Mouse (Mus musculus) intestine, embryonic 16.5 days (tissue): ENCODE measurements at regions not wholly inside any gene's neighbourhood (a gene's known extent, or its start where the extent isn't known, plus 50 kb on each side); places are given as distances from the start of the nearest gene placed in this dataset. TPM values are rescaled to one million over a fixed set of nuclear protein-coding genes. Genes with fewer than 3 reads are reported as not detected.

Source experiments
- ATAC-seq: fragments of 200-750 bp; cut with Nextera tagmentation; 2 replicates; pipeline ENCODE4 v1.8.0; 2017; ENCODE audit warnings: moderate TSS enrichment, moderate library complexity
- H3K27ac ChIP-seq: fragments of 300-500 bp; sonication (generic); 2 replicates; pipeline ENCODE4 v1.5.1; 2014; ENCODE audit warnings: mild to moderate bottlenecking, low read length
- H3K27me3 ChIP-seq: fragments of 300-500 bp; sonication (generic); replicated peaks from 2 replicates; pipeline ENCODE4 v1.6.1; 2014; ENCODE audit warnings: low read length, control low read depth, mixed read lengths; ENCODE audit not compliant: control insufficient read depth, insufficient read depth
- H3K36me3 ChIP-seq: fragments of 300-500 bp; sonication (generic); 2 replicates; pipeline ENCODE4 v1.6.1; 2014; ENCODE audit warnings: low read length, control low read depth; ENCODE audit not compliant: control insufficient read depth, insufficient read depth
- H3K4me1 ChIP-seq: fragments of 300-500 bp; sonication (generic); 2 replicates; pipeline ENCODE4 v1.6.1; 2014; ENCODE audit warnings: low read length, control low read depth, mixed read lengths; ENCODE audit not compliant: control insufficient read depth, insufficient read depth
- H3K4me2 ChIP-seq: fragments of 300-500 bp; sonication (generic); 2 replicates; pipeline ENCODE4 v1.6.1; 2014; ENCODE audit warnings: low read depth, low read length, control low read depth
- H3K4me3 ChIP-seq: fragments of 300-500 bp; sonication (generic); 2 replicates; pipeline ENCODE4 v1.5.1; 2014; ENCODE audit warnings: mild to moderate bottlenecking, low read length
- H3K9ac ChIP-seq: fragments of 300-500 bp; sonication (generic); 2 replicates; pipeline ENCODE4 v1.6.1; 2014; ENCODE audit warnings: low read depth, low read length
- H3K9me3 ChIP-seq: fragments of 300-500 bp; sonication (generic); 2 replicates; pipeline ENCODE4 v1.6.1; 2016; ENCODE audit warnings: low read length, control low read depth; ENCODE audit not compliant: control insufficient read depth
- WGBS: fragments of 180-500 bp; shearing (Covaris S2); extraction: QIAGEN DNeasy Blood & Tissue Kit; methylation state at CpG from one replicate; pipeline ENCODE4 v1.1.7; 2014; 5-methylcytosine and 5-hydroxymethylcytosine counted together
- microRNA-seq: library from miRNA; unstranded; fragments of <30 nt; microRNA quantifications from one replicate; pipeline ENCODE4, GENCODE M21; 2016

DNA sequence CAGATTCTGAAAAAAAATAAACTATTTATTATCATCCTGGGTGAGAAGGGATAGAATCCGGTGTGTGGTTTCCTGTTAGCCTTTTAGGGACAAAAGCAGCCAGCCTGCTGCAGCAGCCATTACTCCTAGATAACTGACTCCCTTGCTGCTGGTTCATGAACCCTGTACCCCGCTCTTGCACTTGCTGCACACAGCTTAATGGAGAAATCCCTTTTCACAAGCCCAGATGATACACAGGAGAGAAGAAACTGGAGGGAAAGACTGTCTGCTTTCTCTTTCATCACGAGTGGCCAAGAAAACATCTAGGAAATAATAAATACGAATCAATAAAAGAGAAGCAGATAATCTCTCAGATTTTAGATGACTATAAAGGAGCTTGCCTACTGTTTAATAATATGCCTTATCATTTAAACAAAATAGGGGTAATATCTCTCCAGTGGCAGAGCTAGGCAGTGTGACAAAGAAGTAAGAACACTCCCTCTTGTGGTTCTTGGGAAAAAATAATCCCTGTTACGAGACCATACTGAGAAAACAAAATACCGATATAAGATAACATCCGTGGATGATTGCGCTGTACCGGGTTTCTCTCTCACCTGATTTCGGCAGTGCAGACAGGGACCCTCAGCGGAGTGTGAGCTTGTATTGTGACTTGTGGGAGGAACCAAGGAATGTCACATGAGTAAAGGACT, 98.0 kb upstream of the Ccdc54 start:
- H3K27ac ChIP-seq = no peak overlapping the region
- 48% methylated on average over 11 of the region's 11 CpGs for WGBS
- H3K9ac ChIP-seq = no peak overlapping the region
- 0 out of 2 replicates have a peak overlapping the region, but pooled peaks have one; percentile 26 for H3K4me3 ChIP-seq
- no peaks in the 10 kb centered on the region for H3K36me3 ChIP-seq
- no peaks in the 10 kb centered on the region for H3K9me3 ChIP-seq
- peak overlapping the region; percentile 50 for H3K4me2 ChIP-seq
- ATAC-seq = peak; percentile 48; the same call in 1 of the 2 replicates
- no peaks in the 10 kb centered on the region for H3K4me1 ChIP-seq
- H3K27me3 ChIP-seq = no peaks in the 10 kb centered on the region

DNA sequence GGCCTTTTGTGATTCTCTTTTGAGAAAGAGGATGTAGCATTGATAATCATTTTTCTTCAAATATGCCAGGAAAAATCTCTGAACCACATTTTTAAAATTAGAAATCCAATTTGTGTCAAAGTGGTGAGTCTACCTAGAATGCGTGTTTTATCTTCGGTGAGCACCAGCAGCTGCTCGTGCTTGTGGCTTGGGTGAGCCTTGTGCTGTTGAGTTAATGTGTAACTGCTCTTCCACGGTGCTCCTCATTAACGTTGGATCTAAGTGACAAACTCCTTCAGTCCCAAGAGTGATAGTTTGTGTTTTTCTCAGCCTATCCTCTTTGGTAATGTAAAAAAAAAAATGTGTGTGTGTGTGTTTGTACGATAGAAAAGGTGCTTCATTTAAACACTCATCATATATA, 88.7 kb upstream of the Ccdc54 start:
- 61% methylated on average over 6 of the region's 6 CpGs for WGBS
- no peaks in the 10 kb centered on the region for H3K27me3 ChIP-seq
- H3K4me1 ChIP-seq = no peaks in the 10 kb centered on the region
- H3K27ac ChIP-seq = no peak overlapping the region
- H3K4me3 ChIP-seq = no peak overlapping the region
- no peaks in the 10 kb centered on the region for H3K9me3 ChIP-seq
- H3K36me3 ChIP-seq = no peaks in the 10 kb centered on the region
- no peak overlapping the region for H3K4me2 ChIP-seq
- H3K9ac ChIP-seq = no peak overlapping the region
- ATAC-seq = peak; percentile 67; the same call in 1 of the 2 replicates

DNA sequence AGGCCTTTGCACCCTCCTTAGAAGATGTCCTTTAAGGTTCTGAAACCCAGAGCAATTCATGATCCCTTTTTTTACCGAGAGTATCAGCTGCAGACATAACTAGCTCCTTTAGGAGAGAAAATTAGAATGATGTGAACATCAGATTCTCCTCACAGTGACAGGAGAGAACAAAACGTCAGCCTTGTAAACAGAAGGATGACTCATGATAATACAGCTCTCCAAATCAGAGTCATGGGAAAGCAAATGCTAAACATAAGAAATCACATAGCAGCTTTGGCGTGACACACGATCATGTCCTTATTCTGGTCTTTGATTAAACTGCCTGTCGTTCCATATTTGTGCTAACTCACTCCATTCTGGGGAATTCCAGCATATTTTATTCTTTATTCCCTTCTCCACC, 82.4 kb upstream of the Ccdc54 start:
- Histone ChIP-seq H3K4me3 (no peak overlapping the region), H3K4me1 (no peaks in the 10 kb centered on the region), H3K36me3 (no peaks in the 10 kb centered on the region), H3K27me3 (no peaks in the 10 kb centered on the region), H3K27ac (no peak overlapping the region), H3K9me3 (no peaks in the 10 kb centered on the region; the same call in 1 of the 2 replicates), H3K4me2 (no peak overlapping the region), H3K9ac (no peak overlapping the region)
- WGBS = 55% methylated on average over 5 of the region's 5 CpGs
- ATAC-seq = no peak

- H3K4me2 ChIP-seq = no peak overlapping the region
- no peak for ATAC-seq
- WGBS = 67% methylated on average over 5 of the region's 5 CpGs
These were observed 81.8 kb upstream of the Ccdc54 start for GRCm38 (mm10) chr16:50672713-50673112.

GRCm38 (mm10) chr16:50671170-50671569, 80.2 kb upstream of the Ccdc54 start:
- H3K9ac ChIP-seq = no peak overlapping the region
- WGBS = 90% methylated on average over 5 of the region's 5 CpGs
- no peak overlapping the region for H3K4me2 ChIP-seq

More at GRCm38 (mm10) chr16:50672713-50673112, 81.8 kb upstream of the Ccdc54 start:
- Histone ChIP-seq H3K9ac (no peak overlapping the region), H3K4me1 (no peaks in the 10 kb centered on the region), H3K36me3 (no peaks in the 10 kb centered on the region), H3K9me3 (no peaks in the 10 kb centered on the region; the same call in 1 of the 2 replicates), H3K27ac (no peak overlapping the region), H3K27me3 (no peaks in the 10 kb centered on the region), H3K4me3 (no peak overlapping the region)

GRCm38 (mm10) chr16:50664240-50664639, 73.3 kb upstream of the Ccdc54 start:
- WGBS = 63% methylated on average over 2 of the region's 2 CpGs

More at GRCm38 (mm10) chr16:50671170-50671569, 80.2 kb upstream of the Ccdc54 start:
- no peaks in the 10 kb centered on the region for H3K36me3 ChIP-seq
- no peaks in the 10 kb centered on the region for H3K27me3 ChIP-seq
- no peaks in the 10 kb centered on the region for H3K4me1 ChIP-seq
- H3K9me3 ChIP-seq = no peaks in the 10 kb centered on the region; the same call in 1 of the 2 replicates
- no peak overlapping the region for H3K4me3 ChIP-seq
- ATAC-seq = no peak
- H3K27ac ChIP-seq = no peak overlapping the region

More at GRCm38 (mm10) chr16:50664240-50664639, 73.3 kb upstream of the Ccdc54 start:
- Histone ChIP-seq H3K9me3 (no peaks in the 10 kb centered on the region; the same call in 1 of the 2 replicates), H3K4me1 (no peaks in the 10 kb centered on the region), H3K4me2 (no peak overlapping the region), H3K4me3 (no peak overlapping the region), H3K36me3 (no peaks in the 10 kb centered on the region), H3K9ac (no peak overlapping the region), H3K27ac (no peak overlapping the region), H3K27me3 (no peaks in the 10 kb centered on the region)
- ATAC-seq = no peak

Small RNA genes lying in the stretch of these regions (microRNA-seq; reads per million reads assigned to microRNA genes)
- not detected for gene Mir6363
